Mouse (Mus musculus) CH12.LX (cell line): ENCODE measurements around the gene Tulp4. TPM values are rescaled to one million over a fixed set of nuclear protein-coding genes. Genes with fewer than 3 reads are reported as not detected.

Source experiments
- DNase-seq: peaks from one replicate; pipeline ENCODE4 v3.0.0-alpha.2; 2013; ENCODE audit errors: extremely low read depth
- H3K27ac ChIP-seq: 2 replicates; pipeline ENCODE4 v1.5.1; 2012; ENCODE audit warnings: low read depth, mild to moderate bottlenecking, control low read depth, moderate library complexity; ENCODE audit not compliant: insufficient read depth
- H3K27me3 ChIP-seq: replicated peaks from 2 replicates; pipeline ENCODE3; 2012; ENCODE audit warnings: inconsistent platforms
- H3K36me3 ChIP-seq, 2 experiments: replicated peaks in 1 of 2; 2 replicates each; pipeline versions ENCODE3 to v1.6.1; 2012; ENCODE audit warnings: inconsistent platforms in 1 of 2, low read length in 1 of 2, mild to moderate bottlenecking in 1 of 2, mixed read lengths in 1 of 2, moderate library complexity in 1 of 2; ENCODE audit not compliant: control insufficient read depth in 1 of 2, insufficient read depth in 1 of 2
- H3K4me1 ChIP-seq, 2 experiments: 2 replicates each; pipeline ENCODE4 v1.6.1; 2012; ENCODE audit warnings: inconsistent platforms in 1 of 2, moderate library complexity in 1 of 2; ENCODE audit not compliant: insufficient read depth in 2 of 2, control insufficient read depth in 1 of 2
- H3K4me2 ChIP-seq: 2 replicates; pipeline ENCODE4 v1.6.1; 2012; ENCODE audit warnings: low read depth, mild to moderate bottlenecking, control low read depth; ENCODE audit not compliant: poor library complexity, insufficient read depth, severe bottlenecking
- H3K4me3 ChIP-seq, 3 experiments: fragments of 150-350 bp in 1 of 3; sonication (generic) in 1 of 3; replicated peaks in 1 of 3; 2 replicates each; pipeline versions ENCODE3 to v1.5.1; 2011 to 2012; ENCODE audit warnings: low read depth in 2 of 3, low read length in 2 of 3, mild to moderate bottlenecking in 2 of 3, moderate library complexity in 2 of 3, control low read depth in 1 of 3, improper control_type of control experiment in 1 of 3, inconsistent platforms in 1 of 3, mixed read lengths in 1 of 3; ENCODE audit not compliant: poor library complexity in 1 of 3
- H3K79me2 ChIP-seq: replicated peaks from 2 replicates; pipeline ENCODE4 v1.6.1; 2012; ENCODE audit warnings: mild to moderate bottlenecking, moderate library complexity; ENCODE audit not compliant: control insufficient read depth, poor library complexity, insufficient read depth, severe bottlenecking; ENCODE audit errors: extremely low read depth
- H3K9ac ChIP-seq: 2 replicates; pipeline ENCODE4 v1.6.1; 2012; ENCODE audit warnings: low read depth, mild to moderate bottlenecking, control low read depth, moderate library complexity; ENCODE audit not compliant: insufficient read depth
- H3K9me3 ChIP-seq: replicated peaks from 2 replicates; pipeline ENCODE3; 2012; ENCODE audit warnings: low read length, inconsistent platforms, mixed read lengths
- BHLHE40 ChIP-seq: IDR thresholded peaks from 2 replicates; pipeline ENCODE4 v1.6.1; 2011; ENCODE audit warnings: mild to moderate bottlenecking, low read depth, low read length, improper control_type of control experiment
- CHD1 ChIP-seq: IDR thresholded peaks from 2 replicates; pipeline ENCODE4 v1.6.1; 2012; ENCODE audit warnings: low read depth, low read length, improper control_type of control experiment, inconsistent platforms
- CHD2 ChIP-seq: IDR thresholded peaks from 2 replicates; pipeline ENCODE4 v1.6.1; 2011; ENCODE audit warnings: low read length, improper control_type of control experiment
- CTCF ChIP-seq, 2 experiments: IDR thresholded peaks in 1 of 2; conservative IDR thresholded peaks in 1 of 2; 2 replicates each; pipeline ENCODE4 v1.5.1; 2011 to 2012; ENCODE audit warnings: low read depth in 2 of 2, low read length in 2 of 2, improper control_type of control experiment in 1 of 2, inconsistent platforms in 1 of 2, mild to moderate bottlenecking in 1 of 2, moderate library complexity in 1 of 2
- ELF1 ChIP-seq: IDR thresholded peaks from 2 replicates; pipeline ENCODE4 v1.6.1; 2014; ENCODE audit warnings: low read depth, mild to moderate bottlenecking, inconsistent platforms, low read length, improper control_type of control experiment
- ETS1 ChIP-seq: conservative IDR thresholded peaks from 2 replicates; pipeline ENCODE4 v1.6.1; 2012; ENCODE audit warnings: low read depth, mild to moderate bottlenecking, inconsistent platforms, low read length, improper control_type of control experiment, moderate library complexity
- JUN ChIP-seq: IDR thresholded peaks from 2 replicates; pipeline ENCODE4 v1.6.1; 2011; ENCODE audit warnings: low read depth, mild to moderate bottlenecking, low read length, improper control_type of control experiment, moderate library complexity; ENCODE audit not compliant: insufficient read depth
- KAT2A ChIP-seq: IDR thresholded peaks from 2 replicates; pipeline ENCODE4 v1.6.1; 2012; ENCODE audit warnings: low read length, improper control_type of control experiment, inconsistent platforms; ENCODE audit not compliant: insufficient replicate concordance
- MAZ ChIP-seq: IDR thresholded peaks from 2 replicates; pipeline ENCODE4 v1.6.1; 2012; ENCODE audit warnings: low read depth, mild to moderate bottlenecking, inconsistent platforms, low read length, improper control_type of control experiment, moderate library complexity
- MEF2A ChIP-seq: IDR thresholded peaks from 2 replicates; pipeline ENCODE4 v1.6.1; 2014; ENCODE audit warnings: low read depth, mild to moderate bottlenecking, inconsistent platforms, low read length, improper control_type of control experiment, borderline replicate concordance
- MYC ChIP-seq: IDR thresholded peaks from 2 replicates; pipeline ENCODE4 v1.6.1; 2011; ENCODE audit warnings: low read depth, mild to moderate bottlenecking, improper control_type of control experiment, low read length
- POLR2AphosphoS2 ChIP-seq: IDR thresholded peaks from 2 replicates; pipeline ENCODE4 v1.6.1; 2011; ENCODE audit warnings: low read depth, low read length, improper control_type of control experiment
- RAD21 ChIP-seq: IDR thresholded peaks from 2 replicates; pipeline ENCODE4 v1.6.1; 2011; ENCODE audit warnings: low read depth, mild to moderate bottlenecking, low read length, improper control_type of control experiment, moderate library complexity
- SIN3A ChIP-seq: IDR thresholded peaks from 2 replicates; pipeline ENCODE4 v1.6.1; 2012; ENCODE audit warnings: low read length, improper control_type of control experiment, inconsistent platforms
- SMC3 ChIP-seq: IDR thresholded peaks from 2 replicates; pipeline ENCODE4 v1.6.1; 2011; ENCODE audit warnings: low read depth, low read length, improper control_type of control experiment
- TCF12 ChIP-seq: IDR thresholded peaks from 2 replicates; pipeline ENCODE4 v1.6.1; 2014; ENCODE audit warnings: low read depth, mild to moderate bottlenecking, inconsistent platforms, low read length, improper control_type of control experiment
- UBTF ChIP-seq: IDR thresholded peaks from 2 replicates; pipeline ENCODE4 v1.6.1; 2012; ENCODE audit warnings: low read depth, mild to moderate bottlenecking, inconsistent platforms, low read length, improper control_type of control experiment, moderate library complexity
- USF1 ChIP-seq: IDR thresholded peaks from 2 replicates; pipeline ENCODE4 v1.6.1; 2014; ENCODE audit warnings: low read depth, mild to moderate bottlenecking, inconsistent platforms, low read length, improper control_type of control experiment
- ZC3H11A ChIP-seq: IDR thresholded peaks from 2 replicates; pipeline ENCODE4 v1.6.1; 2012; ENCODE audit warnings: low read depth, mild to moderate bottlenecking, inconsistent platforms, low read length, improper control_type of control experiment
- ZKSCAN1 ChIP-seq: IDR thresholded peaks from 2 replicates; pipeline ENCODE4 v1.6.1; 2012; ENCODE audit warnings: low read depth, inconsistent platforms, low read length, improper control_type of control experiment, borderline replicate concordance
- ZMIZ1 ChIP-seq: IDR thresholded peaks from 2 replicates; pipeline ENCODE4 v1.6.1; 2012; ENCODE audit warnings: low read depth, mild to moderate bottlenecking, inconsistent platforms, low read length, improper control_type of control experiment
- ZNF384 ChIP-seq: IDR thresholded peaks from 2 replicates; pipeline ENCODE4 v1.6.1; 2012; ENCODE audit warnings: low read depth, low read length, improper control_type of control experiment, inconsistent platforms
- dilution Hi-C: fragments of 300-500 bp; cut with MboI; formaldehyde crosslinking; loops from 2 replicates; pipeline ENCODE4 v1.14.3; 2020; ENCODE audit warnings: low sequenced_read_pairs; ENCODE audit not compliant: extremely low pct_unique_long_range_greater_than_20kb, extremely low pct_ligation_motif_present
- in situ Hi-C: fragments of 300-500 bp; cut with MboI; formaldehyde crosslinking; loops from 3 replicates; pipeline ENCODE4 v1.14.3; 2019; ENCODE audit warnings: low sequenced_read_pairs, low pct_ligation_motif_present, low pct_unique_long_range_greater_than_20kb, mixed read lengths
- polyA plus RNA-seq: library from polyadenylated mRNA; unstranded; fragments of >175 nt; gene quantifications from 2 replicates; pipeline ENCODE4 v1.2.1, GENCODE M21; 2012; ENCODE audit warnings: low read depth; ENCODE audit not compliant: insufficient read length
- total RNA-seq, 2 experiments: library from RNA; depleted of rRNA; stranded (reverse); fragments of 300-350 nt in 1 of 2; fragments of >200 nt in 1 of 2; gene quantifications; 2 replicates each; pipeline ENCODE4 v1.2.3; 2012 to 2014

The Tulp4 gene
- total and polyA plus RNA-seq, 3 experiments, result 7.8 to 50.7 (median 33.6) TPM

- TF ChIP-seq JUN (no peak), SMC3 (no peak), TCF12 (no peak), MAZ (no peak), ZMIZ1 (no peak), SIN3A (no peak), KAT2A (no peak)
- TF ChIP-seq, all 38 proteins: peak for 0
- dilution Hi-C loops, result no loop called here
- H3K4me3 ChIP-seq, result no peak overlapping the region
- H3K4me2 ChIP-seq, result no peak overlapping the region
- in situ Hi-C loops, result no loop called here
- no peak overlapping the region for H3K9ac ChIP-seq
- no peak overlapping the region for H3K27ac ChIP-seq
- no peaks in the 10 kb centered on the region for H3K9me3 ChIP-seq
- DNase-seq, result no peak
- no peaks in the 10 kb centered on the region for H3K79me2 ChIP-seq
- no peaks in the 10 kb centered on the region for H3K4me1 ChIP-seq
- peaks cover 5 to 31% of the 10 kb centered on the region in 2 experiments for H3K36me3 ChIP-seq
- H3K27me3 ChIP-seq, result no peaks in the 10 kb centered on the region
These were observed 97.6 kb downstream of the Tulp4 start for GRCm38 (mm10) chr17:6203795-6204194.

GRCm38 (mm10) chr17:6211721-6212120 lies 105.5 kb downstream of the Tulp4 start:
- Histone ChIP-seq H3K27ac (no peak overlapping the region), H3K27me3 (no peaks in the 10 kb centered on the region), H3K4me2 (no peak overlapping the region)
- in situ Hi-C loops, result no loop called here
- dilution Hi-C loops, result no loop called here
- no peak for TF ChIP-seq MEF2A
- no peak for TF ChIP-seq ELF1
- TF ChIP-seq ZC3H11A, result no peak
- TF ChIP-seq CTCF (conservative IDR thresholded peaks at IDR 0.05 in 1 of 2, IDR thresholded peaks at IDR 0.05 in 1 of 2; ENCODE audit: low read depth in 2 of 2, low read length in 2 of 2), result no peak
- TF ChIP-seq ZMIZ1, result no peak
- TF ChIP-seq CHD2, result no peak
- TF ChIP-seq RAD21, result no peak
- TF ChIP-seq MAZ, result no peak
- no peak for TF ChIP-seq UBTF
- TF ChIP-seq KAT2A, result no peak
- TF ChIP-seq CHD1, result no peak
- no peak for TF ChIP-seq POLR2AphosphoS2
- TF ChIP-seq ZNF384, result no peak
- no peak for TF ChIP-seq MYC
- TF ChIP-seq ZKSCAN1, result no peak
- TF ChIP-seq BHLHE40, result no peak
- no peak for TF ChIP-seq ETS1
- no peak for TF ChIP-seq USF1
- TF ChIP-seq, all 38 proteins: peak for 0
- Histone ChIP-seq H3K9ac (no peak overlapping the region), H3K9me3 (no peaks in the 10 kb centered on the region), H3K36me3 (peaks cover 15 to 55% of the 10 kb centered on the region in 2 experiments), H3K4me3 (no peak overlapping the region), H3K79me2 (no peaks in the 10 kb centered on the region), H3K4me1 (peaks cover 0 to 3% of the 10 kb centered on the region in 2 experiments; a peak in 1 of 4 replicates)
- DNase-seq, result no peak
